ENCODE assay signal across 13 mouse cellular contexts in genomic region chr15:80000694-80001093, GRCm38 (mm10). TPM values are rescaled to one million over a fixed set of nuclear protein-coding genes. Genes with fewer than 3 reads are reported as not detected.
DNase-seq lines count a peak whose midpoint lies in the region; ATAC-seq lines count a peak whose summit lies in the region.
"Had no signal": no experiment of that assay in that cellular context is flagged by ENCODE, and none has a peak within 500 bp of the region (broad histone marks: within the 10 kb centered on the region; RNA-seq: fewer than 3 reads in every experiment).

No protein-coding gene starts in this region.

- H3K4me1 ChIP-seq in forebrain, embryonic 10.5 days = peaks cover 37% of the 10 kb centered on the region
- H3K4me1 ChIP-seq in forebrain, embryonic 12.5 days = peaks cover 20% of the 10 kb centered on the region
- peaks cover 5% of the 10 kb centered on the region; the same call in 1 of the 2 replicates for H3K4me1 ChIP-seq in kidney, embryonic 14.5 days (ENCODE audit: control insufficient read depth, insufficient read depth, low read length)

- 71% methylated on average over 8 of the region's 8 CpGs for WGBS in forebrain, embryonic 10.5 days
- WGBS in forebrain, embryonic 12.5 days = 69% methylated on average over 8 of the region's 8 CpGs
- 40% methylated on average over 8 of the region's 8 CpGs for WGBS in kidney, embryonic 14.5 days

- no peak for ATAC-seq in forebrain, embryonic 12.5 days (ENCODE audit: low FRiP score)
- no peak for ATAC-seq in kidney, embryonic 14.5 days (ENCODE audit: low FRiP score, low TSS enrichment)
- ATAC-seq: forebrain, postnatal 0 days had no signal

- no peak overlapping the region for H3K9ac ChIP-seq in forebrain, embryonic 12.5 days
- no peak overlapping the region for H3K9ac ChIP-seq in kidney, embryonic 14.5 days (ENCODE audit: low read depth, low read length)
- H3K9ac ChIP-seq: forebrain, postnatal 0 days; lung, embryonic 15.5 days; midbrain, embryonic 12.5 days had no signal

- DNase-seq in forebrain, embryonic 10.5 days (ENCODE audit: extremely low spot score, low spot score) = no peak
- DNase-seq in kidney, adult 18-20 months = peak; percentile 48
- peak; percentile 53 for DNase-seq in heart, postnatal 25 days (ENCODE audit: low spot score)
- DNase-seq in lung, postnatal 14 days = peak; percentile 61
- DNase-seq in MN1 (ENCODE audit: low spot score) = no peak
- DNase-seq in layer of hippocampus, postnatal 10 days (ENCODE audit: low spot score in 2 of 2) = no peak
- DNase-seq: cerebellum, adult 9-10 months; forebrain, postnatal 0 days; thymus, adult 18-20 months had no signal

- peaks cover 18% of the 10 kb centered on the region for H3K27me3 ChIP-seq in forebrain, embryonic 10.5 days (ENCODE audit: poor library complexity, severe bottlenecking)
- H3K27me3 ChIP-seq in forebrain, embryonic 12.5 days = 0 out of 2 replicates have a peak, but pooled peaks cover 5% of the 10 kb centered on the region
- H3K27me3 ChIP-seq in kidney, embryonic 14.5 days (ENCODE audit: control insufficient read depth, insufficient read depth, low read length) = no peaks in the 10 kb centered on the region
- H3K27me3 ChIP-seq: lung, embryonic 15.5 days had no signal

- H3K36me3 ChIP-seq in forebrain, embryonic 10.5 days (replicated peaks) = no peaks in the 10 kb centered on the region
- no peaks in the 10 kb centered on the region for H3K36me3 ChIP-seq in forebrain, embryonic 12.5 days (replicated peaks)
- no peaks in the 10 kb centered on the region for H3K36me3 ChIP-seq in kidney, embryonic 14.5 days (ENCODE audit: control insufficient read depth, insufficient read depth, low read length)
- H3K36me3 ChIP-seq: lung, embryonic 15.5 days; midbrain, embryonic 12.5 days had no signal

- 0 out of 2 replicates have a peak overlapping the region, but pooled peaks have one; percentile 0 for H3K27ac ChIP-seq in forebrain, embryonic 10.5 days
- no peak overlapping the region for H3K27ac ChIP-seq in forebrain, embryonic 12.5 days
- no peak overlapping the region for H3K27ac ChIP-seq in kidney, embryonic 14.5 days (ENCODE audit: low read depth, low read length)
- H3K27ac ChIP-seq: lung, embryonic 15.5 days; midbrain, embryonic 12.5 days had no signal

- H3K4me3 ChIP-seq in forebrain, embryonic 10.5 days = no peak overlapping the region
- no peak overlapping the region for H3K4me3 ChIP-seq in forebrain, embryonic 12.5 days (replicated peaks)
- H3K4me3 ChIP-seq in kidney, embryonic 14.5 days (ENCODE audit: low read length) = no peak overlapping the region
- H3K4me3 ChIP-seq: lung, embryonic 15.5 days; midbrain, embryonic 12.5 days had no signal

- intact Hi-C loops in heart, postnatal 25 days (cut with DNase I) = no loop called here

- H3K4me2 ChIP-seq in forebrain, embryonic 12.5 days = no peak overlapping the region
- no peak overlapping the region for H3K4me2 ChIP-seq in kidney, embryonic 14.5 days (replicated peaks; ENCODE audit: low read depth, low read length)
- H3K4me2 ChIP-seq: lung, embryonic 15.5 days; midbrain, embryonic 12.5 days had no signal

- H3K9me3 ChIP-seq in forebrain, embryonic 10.5 days = no peaks in the 10 kb centered on the region
- no peaks in the 10 kb centered on the region for H3K9me3 ChIP-seq in forebrain, embryonic 12.5 days
- H3K9me3 ChIP-seq in kidney, embryonic 14.5 days (ENCODE audit: control insufficient read depth, low read length) = no peaks in the 10 kb centered on the region
- H3K9me3 ChIP-seq: lung, embryonic 15.5 days; midbrain, embryonic 12.5 days had no signal

RNA-seq across cellular contexts. Expression of gene Pdgfb, which starts 14.1 kb away (rescaled TPM):
- 1.8 TPM in 2 replicates for polyA plus RNA-seq in forebrain, embryonic 10.5 days (2016; fragmentation: Nextera tagmentation; extraction: Ambion mirVana)
- polyA plus RNA-seq in forebrain, embryonic 12.5 days (2016; fragmentation: Nextera tagmentation; extraction: Ambion mirVana) = 2.1 and 2.3 TPM in 2 replicates
- polyA plus RNA-seq in kidney, embryonic 14.5 days (2014; fragmentation: Nextera tagmentation; extraction: Ambion mirVana) = 5.0 and 5.8 TPM in 2 replicates
- 10 to 100 TPM; 24.5 to 33.8 TPM for total RNA-seq in heart, postnatal 25 days (2021)
- 10 to 100 TPM; 51.3 to 51.6 TPM for total RNA-seq in layer of hippocampus, postnatal 10 days (2021)

RNA-seq across cellular contexts. Expression of gene Cbx7, which starts 29.8 kb away (rescaled TPM):
- 2.8 and 3.9 TPM in 2 replicates for polyA plus RNA-seq in forebrain, embryonic 10.5 days (2016; fragmentation: Nextera tagmentation; extraction: Ambion mirVana)
- 3.3 and 3.6 TPM in 2 replicates for polyA plus RNA-seq in forebrain, embryonic 12.5 days (2016; fragmentation: Nextera tagmentation; extraction: Ambion mirVana)
- 1.5 and 2.0 TPM in 2 replicates for polyA plus RNA-seq in kidney, embryonic 14.5 days (2014; fragmentation: Nextera tagmentation; extraction: Ambion mirVana)
- 1 to 10 TPM; 9.4 to 9.8 TPM for total RNA-seq in heart, postnatal 25 days (2021)
- total RNA-seq in layer of hippocampus, postnatal 10 days (2021) = 1 to 10 TPM; 7.9 to 9.6 TPM

Comparison
In these comparisons a context has a peak if more than half of its experiments do, and no peak if none do; other contexts are left out.
1. DNase-seq: peak in kidney, adult 18-20 months (single experiment), heart, postnatal 25 days (single experiment) and lung, postnatal 14 days (single experiment); none in forebrain, embryonic 10.5 days (single experiment), MN1 (single experiment) and layer of hippocampus, postnatal 10 days (0 of 2).